Mouse (Mus musculus) gastrocnemius, postnatal 36 days (tissue): ENCODE measurements at regions not wholly inside any gene's neighbourhood (a gene's known extent, or its start where the extent isn't known, plus 50 kb on each side); places are given as distances from the start of the nearest gene placed in this dataset.

Experiments
- DNase-seq, 2 experiments: peaks; one replicate each; pipeline ENCODE4 v3.0.0; 2022
- intact Hi-C: fragments of 180-260 bp; cut with DNase I; formaldehyde crosslinking; loops from one replicate; pipeline ENCODE4 v1.15.1; 2025

- intact Hi-C loops, result no loop called here
- DNase-seq, result no peak
Measured at GRCm38 (mm10) chr1:183619451-183620059, 201.5 kb downstream of the Hhipl2 start.

- no peak for DNase-seq
- intact Hi-C loops, result no loop called here
Measured at GRCm38 (mm10) chr1:183622341-183622740, 204.3 kb downstream of the Hhipl2 start.

GRCm38 (mm10) chr1:183624266-183624665 lies 206.3 kb downstream of the Hhipl2 start:
- intact Hi-C loops, result no loop called here
- no peak for DNase-seq

- DNase-seq, result no peak
- intact Hi-C loops, result no loop called here
Measured at GRCm38 (mm10) chr1:183633810-183634209, 215.8 kb downstream of the Hhipl2 start.

GRCm38 (mm10) chr1:183634836-183635235 lies 216.8 kb downstream of the Hhipl2 start:
- no peak for DNase-seq
- intact Hi-C loops, result no loop called here

- intact Hi-C loops, result no loop called here
- DNase-seq, result no peak
Measured at GRCm38 (mm10) chr1:183637214-183637613, 219.2 kb downstream of the Hhipl2 start.

GRCm38 (mm10) chr1:183639332-183639731 lies 221.3 kb downstream of the Hhipl2 start:
- intact Hi-C loops, result no loop called here
- no peak for DNase-seq

GRCm38 (mm10) chr1:183640568-183640967 lies 222.6 kb downstream of the Hhipl2 start:
- no peak for DNase-seq

GRCm38 (mm10) chr1:183644001-183644400 lies 226.0 kb downstream of the Hhipl2 start:
- intact Hi-C loops, result no loop called here
- no peak for DNase-seq

More at GRCm38 (mm10) chr1:183640568-183640967, 222.6 kb downstream of the Hhipl2 start:
- intact Hi-C loops, result no loop called here

- intact Hi-C loops, result no loop called here
- DNase-seq, result no peak
Measured at GRCm38 (mm10) chr1:183653878-183654277, 235.9 kb downstream of the Hhipl2 start.

- intact Hi-C loops, result no loop called here
- DNase-seq, result peak; percentile 37 to 47
Measured at GRCm38 (mm10) chr1:183657043-183657442, 239.0 kb downstream of the Hhipl2 start.

GRCm38 (mm10) chr1:183660541-183660940 lies 242.5 kb downstream of the Hhipl2 start:
- intact Hi-C loops, result no loop called here

GRCm38 (mm10) chr1:183662369-183663043 lies 244.5 kb downstream of the Hhipl2 start:
- intact Hi-C loops, result no loop called here
- no peak for DNase-seq

More at GRCm38 (mm10) chr1:183660541-183660940, 242.5 kb downstream of the Hhipl2 start:
- no peak for DNase-seq

GRCm38 (mm10) chr1:183669271-183669670 lies 251.3 kb downstream of the Hhipl2 start:
- no peak for DNase-seq
- intact Hi-C loops, result no loop called here

- intact Hi-C loops, result no loop called here
- DNase-seq, result peak; percentile 31 to 35
Measured at GRCm38 (mm10) chr1:183669674-183670073, 251.7 kb downstream of the Hhipl2 start.

- intact Hi-C loops, result no loop called here
- DNase-seq, result no peak
Measured at GRCm38 (mm10) chr1:183670542-183670941, 252.5 kb downstream of the Hhipl2 start.

- intact Hi-C loops, result no loop called here
Measured at GRCm38 (mm10) chr1:183671541-183671940, 253.5 kb downstream of the Hhipl2 start.

GRCm38 (mm10) chr1:183672521-183672920 lies 254.5 kb downstream of the Hhipl2 start:
- intact Hi-C loops, result no loop called here
- DNase-seq, result no peak

More at GRCm38 (mm10) chr1:183671541-183671940, 253.5 kb downstream of the Hhipl2 start:
- DNase-seq, result no peak

GRCm38 (mm10) chr1:183677585-183677984 lies 259.6 kb downstream of the Hhipl2 start:
- DNase-seq, result no peak
- intact Hi-C loops, result no loop called here

GRCm38 (mm10) chr1:183679949-183680348 lies 261.9 kb downstream of the Hhipl2 start:
- intact Hi-C loops, result no loop called here
- peak; percentile 34 to 36 for DNase-seq

- intact Hi-C loops, result no loop called here
- DNase-seq, result no peak
Measured at GRCm38 (mm10) chr1:183686056-183686455, 268.0 kb downstream of the Hhipl2 start.

GRCm38 (mm10) chr1:183692756-183693155 lies 274.7 kb downstream of the Hhipl2 start:
- intact Hi-C loops, result no loop called here
- no peak for DNase-seq
